Mouse (Mus musculus) heart, postnatal 10 days (tissue): ENCODE measurements around the gene Ttc27. TPM values are rescaled to one million over a fixed set of nuclear protein-coding genes. Genes with fewer than 3 reads are reported as not detected.

ENCODE experiments used
- DNase-seq, 2 experiments: peaks; one replicate each; pipeline ENCODE4 v3.0.0; 2021
- intact Hi-C: fragments of 180-260 bp; cut with DNase I; formaldehyde crosslinking; loops from one replicate; pipeline ENCODE4 v1.15.1; 2025
- total RNA-seq, 2 experiments: library from RNA; stranded (reverse); gene quantifications; 2 replicates each; pipeline ENCODE4 v1.2.3; 2021

The Ttc27 gene
- total RNA-seq, 2 experiments from 2014 or later: 33.7 to 38.1 TPM

GRCm38 (mm10) chr17:74810892-74811625 is 93.5 kb downstream of the Ttc27 start:
- intact Hi-C loops: loop anchor here (1.0 to 10.0 kb wide), 7 partner anchors 56 to 721 kb away; partner anchors contain the start of gene Ltbp1
- DNase-seq: peak; percentile 48 to 71

GRCm38 (mm10) chr17:74819711-74820110 is 102.2 kb downstream of the Ttc27 start:
- intact Hi-C loops: loop anchor here (10.0 kb wide), 1 partner anchor 565 kb away; no protein-coding TSS in a partner anchor
- DNase-seq: no peak

DNA sequence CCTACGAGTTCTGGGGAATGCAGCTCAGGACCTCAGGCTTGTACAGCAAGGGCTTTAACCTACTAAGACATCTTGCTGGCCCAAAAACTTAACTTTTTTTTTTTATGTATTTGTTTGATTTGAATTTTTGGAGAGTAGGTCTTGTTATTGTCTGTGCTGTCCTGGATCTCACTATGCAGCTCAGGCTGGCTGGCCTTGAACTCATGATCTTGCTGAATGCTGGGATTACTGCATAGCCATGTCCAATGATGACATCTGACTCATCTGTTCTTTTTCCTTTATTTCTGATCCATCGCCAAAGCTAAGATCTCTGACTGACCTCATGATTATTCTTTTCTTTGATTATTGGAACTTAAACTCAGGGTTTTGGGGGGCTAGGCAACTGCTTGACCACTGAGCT is 113.3 kb downstream of the Ttc27 start:
- DNase-seq: no peak
- intact Hi-C loops: no loop called here

- DNase-seq: no peak
- intact Hi-C loops: no loop called here
Observed at GRCm38 (mm10) chr17:74841721-74842120, 124.2 kb downstream of the Ttc27 start.

- no peak for DNase-seq
- intact Hi-C loops: no loop called here
Observed at GRCm38 (mm10) chr17:74842603-74843002, 125.1 kb downstream of the Ttc27 start.

DNA sequence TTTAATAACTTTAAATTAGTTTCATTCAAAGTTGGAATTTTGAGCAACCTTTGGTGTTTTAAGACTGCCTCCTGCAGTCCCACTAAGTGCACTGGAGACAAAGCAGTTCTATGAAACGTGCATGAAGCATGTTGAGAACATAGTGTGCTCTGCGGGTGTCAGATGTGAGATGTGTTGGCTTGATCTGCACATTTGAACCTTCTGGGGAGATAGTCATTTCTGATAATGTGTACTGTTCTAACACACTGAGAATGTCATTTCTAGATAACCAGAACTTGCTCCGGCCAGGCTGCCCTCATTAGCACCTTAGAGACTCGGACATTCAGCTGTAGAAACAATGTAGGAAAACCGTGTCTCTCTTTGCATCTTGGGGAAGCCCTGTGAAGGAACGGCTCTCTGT is 126.0 kb downstream of the Ttc27 start:
- intact Hi-C loops: no loop called here
- DNase-seq: no peak

DNA sequence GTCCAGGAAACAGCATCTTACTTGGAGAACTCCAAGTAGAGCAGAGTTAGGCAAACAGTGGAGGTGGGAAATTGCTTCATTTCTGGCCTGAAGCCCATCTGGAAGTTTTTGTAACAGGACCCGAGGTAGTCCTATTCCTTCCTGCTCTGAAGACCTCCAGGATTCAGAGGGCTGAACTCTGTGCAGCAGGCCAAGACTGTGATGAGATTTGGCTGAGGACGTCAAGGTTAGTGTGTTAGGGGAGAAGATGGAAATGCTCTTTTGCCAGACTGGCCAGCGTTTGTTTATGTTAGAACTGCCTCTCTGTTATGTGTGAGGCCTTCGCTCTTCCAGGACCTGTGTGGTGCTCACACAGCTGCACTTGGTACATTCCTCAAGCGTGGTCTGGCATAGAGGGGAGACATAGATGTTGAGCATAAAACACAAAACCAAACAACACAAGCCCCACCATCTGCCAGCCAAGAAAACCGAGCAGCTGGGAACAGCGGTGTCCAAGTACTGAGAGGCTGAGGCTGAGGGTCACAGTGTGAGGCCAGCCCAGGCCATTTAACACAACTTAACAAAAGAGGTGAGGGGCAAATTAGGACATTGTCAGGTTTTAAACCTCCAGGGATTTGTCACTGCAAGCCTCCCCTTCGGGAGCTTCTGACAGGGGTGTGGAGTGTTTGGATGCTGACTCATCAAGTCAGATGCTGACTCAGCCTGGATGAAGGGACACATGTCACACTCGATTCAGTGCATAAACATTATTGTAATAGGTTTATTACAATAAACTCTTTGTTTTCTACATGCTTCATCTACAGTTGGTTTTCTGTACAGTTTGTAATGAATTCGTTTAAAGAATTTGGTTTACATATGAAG is 128.7 kb downstream of the Ttc27 start:
- intact Hi-C loops: no loop called here
- DNase-seq: peak; percentile 71 to 72

- no peak for DNase-seq
- intact Hi-C loops: no loop called here
Observed at GRCm38 (mm10) chr17:74850216-74850615, 132.7 kb downstream of the Ttc27 start.

DNA sequence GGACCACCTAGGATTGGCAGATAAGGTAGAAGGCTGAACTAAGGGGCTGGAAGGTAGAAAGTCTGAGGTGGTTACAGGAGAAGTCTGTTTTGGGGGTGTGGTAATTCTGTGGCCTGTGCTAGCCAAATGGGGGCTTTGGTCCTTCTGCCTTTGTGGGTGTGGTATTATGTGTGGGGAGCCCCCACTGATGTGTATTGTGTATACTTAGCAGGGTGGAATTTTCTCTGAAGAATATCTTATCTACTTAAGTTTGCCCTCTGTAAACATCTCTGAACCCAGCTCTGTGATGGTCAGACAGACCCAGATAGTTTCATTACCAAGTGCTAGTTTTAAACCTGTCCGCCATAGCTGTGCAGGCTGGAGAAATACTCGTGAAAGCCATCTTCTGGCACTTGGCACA is 141.8 kb downstream of the Ttc27 start:
- no peak for DNase-seq
- intact Hi-C loops: no loop called here

DNA sequence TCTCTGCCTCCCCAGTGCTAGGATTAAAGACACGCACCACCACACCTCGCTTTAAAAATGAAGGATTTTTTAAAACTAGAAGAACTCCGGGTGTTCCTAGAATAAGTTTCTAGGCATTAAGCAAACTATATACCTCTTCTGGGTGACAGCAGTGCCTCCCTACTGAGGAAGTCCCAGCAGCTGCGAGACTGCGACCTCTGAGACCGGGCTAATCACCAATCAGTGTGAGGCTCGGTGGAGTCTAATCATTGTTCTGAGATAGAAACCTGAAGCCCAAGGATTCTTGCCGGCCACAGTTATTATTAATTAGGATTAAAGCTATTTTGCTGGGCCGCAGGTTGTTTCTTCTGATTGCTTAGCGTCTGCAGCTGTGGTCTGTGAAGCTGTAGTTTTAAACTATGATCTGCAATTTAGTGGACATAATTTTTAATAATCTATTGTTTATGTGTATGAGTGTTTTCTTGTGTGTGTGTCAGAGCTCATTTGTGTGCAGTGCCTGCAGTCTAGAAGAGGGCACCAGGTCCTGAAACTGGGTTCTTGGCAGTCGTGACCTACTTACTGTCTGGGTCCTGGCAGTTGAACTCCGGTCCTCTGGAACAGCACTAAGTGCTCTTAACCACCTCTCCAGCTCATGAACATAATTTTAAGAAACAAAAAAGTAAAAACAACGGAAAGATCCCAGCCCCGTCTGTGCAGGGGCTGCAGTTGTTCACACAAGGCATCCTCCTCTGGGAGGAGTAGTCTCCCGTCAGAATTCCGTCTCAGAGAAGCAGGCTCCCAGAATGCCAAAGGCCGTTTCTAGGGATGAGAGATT is 142.9 kb downstream of the Ttc27 start:
- intact Hi-C loops: no loop called here
- DNase-seq: no peak

DNA sequence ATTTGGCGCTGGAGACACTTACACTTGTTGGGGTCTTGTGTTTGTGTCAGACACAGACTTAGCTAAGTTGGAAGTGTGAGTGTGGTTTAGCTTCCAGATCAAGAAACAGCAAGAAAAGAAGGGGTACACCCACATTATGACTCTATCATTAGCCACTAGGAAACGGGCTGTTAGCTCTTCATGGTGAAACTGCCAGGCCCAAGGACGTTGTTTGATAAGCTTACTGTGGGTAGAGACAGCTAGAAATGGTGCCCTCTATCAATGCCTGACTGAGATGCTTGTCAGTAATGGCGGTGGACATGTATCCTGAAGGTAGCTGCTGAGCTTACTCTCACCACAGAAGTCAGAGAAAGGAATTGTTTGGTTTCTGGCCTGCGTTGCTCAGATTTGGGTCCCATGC is 146.3 kb downstream of the Ttc27 start:
- no peak for DNase-seq

DNA sequence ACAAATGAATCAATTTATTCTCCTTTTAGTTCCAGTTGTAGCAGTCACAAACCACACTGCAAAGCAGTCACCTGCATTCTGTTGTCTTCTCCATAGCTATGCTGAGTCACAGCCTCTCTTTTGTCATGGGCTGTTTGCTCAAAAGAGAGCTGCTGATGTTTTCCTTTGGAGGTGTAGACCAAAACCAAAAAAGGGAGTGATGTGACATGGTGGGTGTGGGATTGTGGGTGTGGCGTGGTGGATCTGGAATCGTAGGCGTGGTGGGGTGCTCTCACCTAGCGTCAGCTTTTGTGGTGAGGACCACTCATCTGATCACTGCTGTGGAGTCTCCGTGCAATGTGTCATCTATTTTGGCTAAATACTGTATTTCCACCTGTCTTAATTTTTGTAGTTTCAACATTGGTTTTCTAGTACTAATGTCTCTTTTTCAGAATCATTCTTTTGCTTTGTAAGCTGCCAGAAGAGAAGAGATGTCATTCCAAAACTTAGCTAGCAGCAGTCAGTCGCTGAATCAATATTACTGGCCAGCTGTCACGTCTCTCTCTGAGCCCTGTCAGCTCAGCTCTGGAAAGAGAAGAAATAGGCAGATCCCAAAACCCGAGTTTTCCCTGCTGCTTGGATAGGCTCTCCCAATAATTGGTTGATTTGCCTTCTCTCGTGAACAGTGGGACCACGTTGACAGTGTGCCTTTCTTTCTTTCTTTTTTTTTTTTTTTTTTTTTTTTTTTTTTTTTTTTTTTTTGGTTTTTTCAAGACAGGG is 147.4 kb downstream of the Ttc27 start:
- DNase-seq: no peak
- intact Hi-C loops: loop anchor here (5.0 kb wide), 3 partner anchors 53 to 207 kb away; no protein-coding TSS in a partner anchor

More for the DNA sequence above, 146.3 kb downstream of the Ttc27 start:
- intact Hi-C loops: no loop called here

- no peak for DNase-seq
- intact Hi-C loops: loop anchor here (5.0 kb wide), 3 partner anchors 54 to 206 kb away; no protein-coding TSS in a partner anchor
Observed at GRCm38 (mm10) chr17:74865694-74866564, 148.4 kb downstream of the Ttc27 start.

GRCm38 (mm10) chr17:74866565-74867507 is 149.3 kb downstream of the Ttc27 start:
- intact Hi-C loops: loop anchor here (5.0 kb wide), 3 partner anchors 55 to 205 kb away; no protein-coding TSS in a partner anchor
- DNase-seq: peak; percentile 85 to 88

GRCm38 (mm10) chr17:74868185-74868907 is 150.8 kb downstream of the Ttc27 start:
- intact Hi-C loops: loop anchor here (2.0 to 5.0 kb wide), 4 partner anchors 56 to 204 kb away; partner anchors contain the start of gene Ltbp1

GRCm38 (mm10) chr17:74869556-74869955 is 152.0 kb downstream of the Ttc27 start:
- intact Hi-C loops: loop anchor here (2.0 to 5.0 kb wide), 4 partner anchors 57 to 203 kb away; partner anchors contain the start of gene Ltbp1

More at GRCm38 (mm10) chr17:74868185-74868907, 150.8 kb downstream of the Ttc27 start:
- DNase-seq: no peak

More at GRCm38 (mm10) chr17:74869556-74869955, 152.0 kb downstream of the Ttc27 start:
- DNase-seq: no peak
